Mouse (Mus musculus) heart, adult 18-20 months (tissue): ENCODE measurements at regions not wholly inside any gene's neighbourhood (a gene's known extent, or its start where the extent isn't known, plus 50 kb on each side); places are given as distances from the start of the nearest gene placed in this dataset.

ENCODE experiments used
- DNase-seq, 2 experiments: peaks; one replicate each; pipeline ENCODE4 v3.0.0; 2021 to 2022; ENCODE audit warnings: mixed read lengths in 1 of 2

- no peak for DNase-seq
Observed at GRCm38 (mm10) chr9:41321521-41321920, 160.0 kb upstream of the Ubash3b start.

DNA sequence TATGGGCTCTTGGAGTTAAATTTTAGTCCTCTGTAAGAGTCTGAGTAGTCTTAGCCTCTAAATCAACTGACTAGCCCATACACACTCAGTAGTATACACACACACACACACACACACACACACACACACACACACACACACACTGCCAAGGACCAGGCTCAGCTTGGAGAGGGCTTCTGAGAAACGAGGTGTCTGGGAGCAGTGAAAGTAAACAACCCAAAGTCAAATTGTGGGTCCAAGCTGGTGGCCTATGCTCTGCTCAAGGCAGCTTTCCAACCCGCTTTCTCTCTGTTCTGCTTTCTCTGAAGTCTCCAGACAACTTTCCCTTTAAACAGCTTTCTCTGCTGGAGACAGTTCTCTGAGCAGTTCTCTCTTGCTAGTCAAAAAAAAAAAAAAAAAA is 157.6 kb upstream of the Ubash3b start:
- DNase-seq = no peak

DNA sequence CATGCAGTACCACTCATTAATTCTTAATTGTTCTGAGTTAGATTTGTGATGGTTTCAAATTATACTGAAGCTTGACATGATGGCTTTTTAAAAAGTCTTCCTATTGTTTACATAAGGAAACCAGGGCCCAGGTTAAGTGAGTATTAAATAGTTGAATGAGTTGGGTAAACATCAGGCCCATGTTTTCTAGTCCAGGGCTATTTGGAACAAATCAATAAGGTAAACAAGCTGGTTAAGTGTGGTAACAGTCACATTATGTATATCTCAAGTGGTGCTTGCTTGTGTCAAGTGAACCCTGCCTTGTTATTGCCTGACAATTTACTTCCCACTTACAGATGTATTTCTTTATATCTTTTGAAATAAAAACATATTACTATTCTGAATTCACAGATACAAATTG is 144.7 kb upstream of the Ubash3b start:
- DNase-seq = no peak

DNA sequence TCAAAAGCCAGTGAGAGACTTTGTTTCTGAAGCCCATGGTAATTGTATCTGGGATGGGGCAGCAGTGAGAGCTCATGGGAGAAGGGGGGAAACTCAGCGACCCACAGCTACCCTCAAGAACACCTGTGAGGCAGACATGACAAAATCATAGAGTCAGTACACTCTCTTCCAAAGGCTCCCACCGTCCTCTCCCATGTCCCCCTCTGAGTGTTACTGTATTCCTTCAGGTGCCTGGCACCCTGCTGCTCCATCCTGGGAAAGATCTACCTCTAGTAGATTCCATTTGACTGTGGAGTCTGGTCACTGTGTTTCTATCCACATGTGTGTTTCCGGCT is 142.0 kb upstream of the Ubash3b start:
- no peak for DNase-seq

GRCm38 (mm10) chr9:41302809-41303493 is 141.5 kb upstream of the Ubash3b start:
- DNase-seq = no peak

DNA sequence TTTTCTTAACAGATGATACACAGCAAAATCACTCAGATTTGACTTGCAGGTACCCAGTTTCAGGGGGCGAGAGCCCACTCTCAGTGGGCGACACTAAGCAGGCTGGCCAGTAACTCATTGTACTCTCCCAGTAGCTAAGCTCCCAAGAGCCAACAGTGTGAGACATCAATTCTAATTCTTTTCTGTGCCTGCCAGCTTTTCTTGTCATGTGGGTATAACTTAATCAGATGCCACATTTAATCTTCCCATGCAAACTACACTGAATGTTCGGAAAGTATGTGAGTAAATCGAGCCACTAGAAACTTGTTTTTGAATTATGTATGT is 124.6 kb upstream of the Ubash3b start:
- no peak for DNase-seq

GRCm38 (mm10) chr9:41285266-41286144 is 124.0 kb upstream of the Ubash3b start:
- DNase-seq = peak; percentile 39 to 50

GRCm38 (mm10) chr9:41277726-41278125 is 116.2 kb upstream of the Ubash3b start:
- DNase-seq = no peak

GRCm38 (mm10) chr9:41273839-41274271 is 112.4 kb upstream of the Ubash3b start:
- peak in 1 of 2 experiments; percentile 9 for DNase-seq

DNA sequence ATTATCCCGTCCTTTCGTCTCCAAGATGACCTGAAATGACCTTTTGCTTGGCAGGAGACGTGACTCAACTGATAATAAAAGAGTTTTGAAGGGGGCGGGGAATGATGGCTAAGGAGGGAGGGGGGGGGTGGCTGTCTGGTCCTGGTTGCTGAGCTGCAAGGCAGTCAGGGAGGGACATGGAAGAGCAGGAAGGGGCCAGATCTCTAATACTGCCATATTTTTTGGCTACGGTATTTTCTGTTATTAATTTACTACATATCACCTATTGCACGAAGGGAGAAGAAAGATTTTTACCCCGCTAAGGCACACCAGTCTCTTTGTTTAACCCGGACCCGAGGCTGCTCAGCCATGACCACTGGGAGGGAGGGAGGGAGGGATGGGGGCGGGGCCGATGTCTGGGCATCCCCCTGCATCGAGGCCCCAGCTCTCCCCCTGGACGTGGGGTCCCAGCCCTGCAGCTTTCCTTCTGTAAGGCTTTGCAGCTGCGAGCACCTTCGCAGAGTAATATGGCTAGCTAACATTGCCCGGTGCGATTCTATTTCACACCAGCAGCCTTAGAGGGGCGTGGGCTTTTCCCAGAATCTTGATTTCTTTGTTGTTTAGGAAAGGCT is 111.8 kb upstream of the Ubash3b start:
- peak in 1 of 2 experiments; percentile 30 for DNase-seq

DNA sequence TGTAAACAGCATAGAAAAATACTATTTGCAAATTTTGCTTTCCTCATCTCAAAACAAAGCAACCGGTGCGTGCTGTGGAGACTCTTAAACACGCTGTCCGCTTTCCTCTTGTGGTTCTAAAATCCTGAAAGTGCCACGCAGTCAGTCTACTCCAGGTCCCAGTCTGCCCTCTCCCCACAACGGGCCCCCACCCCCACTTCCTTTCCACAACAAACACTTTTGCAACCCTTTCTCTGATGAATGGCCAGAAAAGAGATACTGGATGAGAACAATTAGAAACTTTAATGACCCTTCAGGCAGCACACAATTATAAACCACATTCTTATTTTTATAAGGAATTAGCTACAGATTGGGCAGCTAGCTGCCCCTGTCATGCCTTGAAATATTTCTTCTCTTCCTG is 111.1 kb upstream of the Ubash3b start:
- peak in 1 of 2 experiments; percentile 31 for DNase-seq

- DNase-seq = no peak
Observed at GRCm38 (mm10) chr9:41268112-41268511, 106.6 kb upstream of the Ubash3b start.

DNA sequence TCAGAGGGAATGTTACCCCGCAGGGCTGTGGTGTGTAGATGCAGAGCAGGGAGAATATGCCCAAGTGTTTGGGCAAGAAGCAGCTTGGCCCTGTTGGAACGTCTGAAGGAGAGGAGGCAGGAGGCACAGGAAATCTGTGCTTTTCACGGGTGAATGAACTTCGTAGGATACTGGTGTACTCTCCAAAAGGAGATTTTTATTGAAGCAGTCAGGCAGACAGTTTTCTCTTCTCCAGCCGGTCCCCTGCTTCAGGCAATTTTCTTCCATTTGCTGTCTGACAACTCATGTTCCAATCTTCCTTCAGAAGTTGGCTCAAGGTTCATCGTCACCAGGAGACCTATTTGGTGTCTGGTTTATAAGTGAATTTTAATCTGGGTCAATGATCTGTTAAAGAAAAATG is 103.0 kb upstream of the Ubash3b start:
- DNase-seq = no peak

DNA sequence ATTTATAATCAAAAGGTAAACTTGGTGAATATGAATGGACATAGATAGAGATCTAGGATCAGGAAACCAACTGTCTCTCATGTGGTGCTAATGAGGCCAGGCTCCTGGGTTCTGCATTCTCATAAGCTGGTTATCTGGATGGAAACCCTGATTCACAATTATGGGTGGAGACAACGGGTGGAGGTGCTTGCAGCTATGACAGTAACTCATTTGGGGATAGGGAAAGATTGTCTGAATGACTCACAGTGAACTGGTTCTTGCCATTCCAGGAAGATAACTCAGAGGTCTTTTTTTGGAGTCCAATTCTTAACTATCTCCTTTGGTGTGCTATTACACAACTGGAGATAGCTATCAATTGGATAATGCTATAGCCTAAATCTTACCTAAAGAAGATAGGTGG is 95.7 kb upstream of the Ubash3b start:
- no peak for DNase-seq

GRCm38 (mm10) chr9:41242372-41242771 is 80.9 kb upstream of the Ubash3b start:
- no peak for DNase-seq

GRCm38 (mm10) chr9:41239097-41239451 is 77.6 kb upstream of the Ubash3b start:
- DNase-seq = no peak

DNA sequence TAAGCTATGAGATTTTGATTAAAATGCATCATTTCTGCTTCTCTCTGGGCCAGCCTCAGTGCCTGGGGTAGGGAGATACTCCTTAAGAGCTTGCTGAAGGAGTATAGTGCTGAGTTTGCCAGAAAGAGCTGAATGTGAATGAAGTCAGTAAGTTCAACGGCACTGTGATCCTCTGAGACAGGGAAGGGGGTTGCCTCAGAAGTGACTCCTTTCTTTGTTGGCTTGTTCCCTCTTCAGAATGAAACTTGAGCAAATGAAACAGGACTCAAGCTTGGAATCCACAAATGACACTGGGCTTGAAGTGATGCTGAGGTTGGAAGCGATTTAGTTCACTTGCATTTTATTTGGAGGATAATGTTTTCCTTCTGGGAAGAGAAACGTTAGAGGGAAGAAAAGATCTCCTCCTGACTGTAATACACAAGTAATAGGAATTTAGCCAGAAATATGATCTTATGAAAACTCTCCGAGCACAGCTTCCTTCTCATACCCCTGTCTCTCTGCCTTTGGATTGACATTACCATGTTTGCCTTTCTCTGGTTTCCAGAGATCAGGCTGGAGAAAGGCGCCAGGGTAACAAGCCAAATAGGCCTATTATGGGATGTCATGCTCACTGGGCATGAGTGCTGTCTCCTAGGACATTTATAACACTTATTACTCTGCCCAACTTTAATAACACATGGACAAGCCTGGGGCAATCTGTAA is 77.0 kb upstream of the Ubash3b start:
- no peak for DNase-seq

GRCm38 (mm10) chr9:41237265-41237664 is 75.8 kb upstream of the Ubash3b start:
- no peak for DNase-seq

DNA sequence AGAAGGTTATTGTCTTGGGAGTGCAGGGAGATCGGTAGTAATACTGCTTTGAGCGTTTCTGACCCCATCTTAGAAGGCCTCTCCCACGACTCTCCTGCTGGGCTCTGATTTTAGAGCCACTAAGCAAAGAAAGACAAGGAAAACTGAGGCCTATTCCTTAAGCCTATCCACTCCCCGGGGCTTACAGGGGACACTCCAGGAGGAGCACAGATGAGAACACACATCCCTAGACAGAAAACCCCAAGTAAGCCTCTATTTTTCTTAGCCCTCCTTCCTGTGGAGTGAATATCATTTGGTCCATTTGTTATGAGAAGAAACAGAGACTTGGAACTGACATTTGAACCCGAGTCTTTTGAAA is 67.7 kb upstream of the Ubash3b start:
- no peak for DNase-seq

GRCm38 (mm10) chr9:41228425-41229224 is 67.1 kb upstream of the Ubash3b start:
- DNase-seq = peak; percentile 92 to 97

GRCm38 (mm10) chr9:41223406-41223805 is 61.9 kb upstream of the Ubash3b start:
- DNase-seq = no peak
